Mouse (Mus musculus): ENCODE measurements around the gene Ssh1. TPM values are rescaled to one million over a fixed set of nuclear protein-coding genes. Genes with fewer than 3 reads are reported as not detected.

Ssh1 gene
- total RNA-seq, 4 experiments from 2014 or later, result 12.3 to 16.8 (median 13.4) TPM

GRCm38 (mm10) chr5:113932310-113932709, 61.4 kb downstream of the Ssh1 start:
- no peak for DNase-seq (ENCODE audit: low spot score)

GRCm38 (mm10) chr5:113930648-113931609, 62.8 kb downstream of the Ssh1 start:
- peak; percentile 84 for DNase-seq (ENCODE audit: low spot score)

GRCm38 (mm10) chr5:113929950-113930647, 63.6 kb downstream of the Ssh1 start:
- DNase-seq (ENCODE audit: low spot score), result peak; percentile 59

GRCm38 (mm10) chr5:113929526-113929925, 64.2 kb downstream of the Ssh1 start:
- no peak for DNase-seq (ENCODE audit: low spot score)

- DNase-seq (ENCODE audit: low spot score), result no peak
These were observed 69.1 kb downstream of the Ssh1 start for GRCm38 (mm10) chr5:113924608-113925007.

- DNase-seq (ENCODE audit: low spot score), result no peak
These were observed 72.2 kb downstream of the Ssh1 start for GRCm38 (mm10) chr5:113921310-113922166.

- DNase-seq (ENCODE audit: low spot score), result no peak
These were observed 74.6 kb downstream of the Ssh1 start for GRCm38 (mm10) chr5:113919060-113919459.

GRCm38 (mm10) chr5:113918654-113919053, 75.0 kb downstream of the Ssh1 start:
- peak; percentile 81 for DNase-seq (ENCODE audit: low spot score)

- DNase-seq (ENCODE audit: low spot score), result no peak
These were observed 83.0 kb downstream of the Ssh1 start for GRCm38 (mm10) chr5:113910705-113911104.

GRCm38 (mm10) chr5:113910065-113910701, 83.5 kb downstream of the Ssh1 start:
- DNase-seq (ENCODE audit: low spot score), result no peak

- peak; percentile 98 for DNase-seq (ENCODE audit: low spot score)
These were observed 84.9 kb downstream of the Ssh1 start, which contains the start of gene Coro1c for GRCm38 (mm10) chr5:113908592-113909441. Gene Coro1c (minus strand): TSS chr5:113908758.

- DNase-seq (ENCODE audit: low spot score), result peak; percentile 68
These were observed 85.7 kb downstream of the Ssh1 start for GRCm38 (mm10) chr5:113907786-113908567.

- peak; percentile 47 for DNase-seq (ENCODE audit: low spot score)
These were observed 86.5 kb downstream of the Ssh1 start for GRCm38 (mm10) chr5:113906958-113907735.

GRCm38 (mm10) chr5:113904987-113905386, 88.7 kb downstream of the Ssh1 start:
- DNase-seq (ENCODE audit: low spot score), result no peak

GRCm38 (mm10) chr5:113902983-113903382, 90.7 kb downstream of the Ssh1 start:
- DNase-seq (ENCODE audit: low spot score), result no peak

GRCm38 (mm10) chr5:113902017-113902416, 91.7 kb downstream of the Ssh1 start:
- no peak for DNase-seq (ENCODE audit: low spot score)

GRCm38 (mm10) chr5:113901074-113901571, 92.6 kb downstream of the Ssh1 start:
- DNase-seq (ENCODE audit: low spot score), result no peak

- no peak for DNase-seq (ENCODE audit: low spot score)
These were observed 94.2 kb downstream of the Ssh1 start for GRCm38 (mm10) chr5:113899543-113899942.

Data from heart, adult 8-10 months (tissue).